Mouse (Mus musculus) granulocyte monocyte progenitor cell, adult 5-6 weeks (primary cell): ENCODE results near the gene Rd3l. TPM values are rescaled to one million over a fixed set of nuclear protein-coding genes. Genes with fewer than 3 reads are reported as not detected.

ENCODE experiments used
- total RNA-seq, 2 experiments: library from RNA; stranded (forward) in 1 of 2; stranded (reverse) in 1 of 2; fragments of 200-712, 200-1000 nt in 1 of 2; fragments of >200 nt in 1 of 2; fragmentation: Nextera tagmentation in 1 of 2; gene quantifications; 2 replicates each; pipeline ENCODE4 v1.2.3; 2014 to 2017

The Rd3l gene
- total RNA-seq, 2 experiments from 2014 or later = not detected

Other genes with a start within 250 kb of the Rd3l start
- 45.3 and 48.2 TPM in 2 replicates for gene Klc1, start 222.5 kb downstream of the Rd3l start, total RNA-seq (2014; fragmentation: Nextera tagmentation)
- gene Klc1, start 222.5 kb downstream of the Rd3l start, total RNA-seq (2017) = 26.7 and 42.1 TPM in 2 replicates
- 16.7 and 31.1 TPM in 2 replicates for gene Xrcc3, start 167.4 kb downstream of the Rd3l start, total RNA-seq (2014; fragmentation: Nextera tagmentation)
- gene Xrcc3, start 167.4 kb downstream of the Rd3l start, total RNA-seq (2017) = 6.8 and 8.6 TPM in 2 replicates
- 14.0 and 19.5 TPM in 2 replicates for gene Zfyve21, start 167.1 kb downstream of the Rd3l start, total RNA-seq (2014; fragmentation: Nextera tagmentation)
- gene Zfyve21, start 167.1 kb downstream of the Rd3l start, total RNA-seq (2017) = 5.3 and 6.2 TPM in 2 replicates
- gene Ppp1r13b, start 73.2 kb downstream of the Rd3l start, total RNA-seq (2014; fragmentation: Nextera tagmentation) = 11.2 and 11.4 TPM in 2 replicates
- gene Ppp1r13b, start 73.2 kb downstream of the Rd3l start, total RNA-seq (2017) = 2.9 and 4.7 TPM in 2 replicates
- gene Atp5mpl, start 14.3 kb downstream of the Rd3l start, total RNA-seq (2014; fragmentation: Nextera tagmentation) = 630 and 670 TPM in 2 replicates
- 410 and 442 TPM in 2 replicates for gene Atp5mpl, start 14.3 kb downstream of the Rd3l start, total RNA-seq (2017)
- gene Tdrd9, start 9.8 kb downstream of the Rd3l start, total RNA-seq (2014; fragmentation: Nextera tagmentation) = not detected in 2 replicates
- not detected in 2 replicates for gene Tdrd9, start 9.8 kb downstream of the Rd3l start, total RNA-seq (2017)
- not detected in 2 replicates for gene Aspg, start 125.4 kb upstream of the Rd3l start, total RNA-seq (2014; fragmentation: Nextera tagmentation)
- not detected in 2 replicates for gene Aspg, start 125.4 kb upstream of the Rd3l start, total RNA-seq (2017)
- not detected in 2 replicates for gene Kif26a, start 164.9 kb upstream of the Rd3l start, total RNA-seq (2014; fragmentation: Nextera tagmentation)
- gene Kif26a, start 164.9 kb upstream of the Rd3l start, total RNA-seq (2017) = not detected in 2 replicates